Mouse (Mus musculus) liver, adult 2 months (tissue): ENCODE data around the gene Sipa1l3. TPM values are rescaled to one million over a fixed set of nuclear protein-coding genes. Genes with fewer than 3 reads are reported as not detected.
A peak's percentile ranks its signal among the peaks of the same experiment; 100 is the strongest.

Experiments used
- DNase-seq: peaks from one replicate; pipeline ENCODE4 v3.0.0-alpha.2; 2011; ENCODE audit warnings: low read depth, low spot score; ENCODE audit errors: extremely low read depth
- H3K27ac ChIP-seq: fragments of 200-500 bp; replicated peaks from 2 replicates; pipeline ENCODE4 v1.5.1; 2012; ENCODE audit warnings: low read depth, mild to moderate bottlenecking, control low read depth, inconsistent platforms, low read length; ENCODE audit not compliant: insufficient read depth
- H3K27me3 ChIP-seq: fragments of 200-500 bp; 2 replicates; pipeline ENCODE4 v1.6.1; 2012; ENCODE audit warnings: mild to moderate bottlenecking, moderate library complexity, low read length, inconsistent platforms; ENCODE audit not compliant: control insufficient read depth, insufficient read depth
- H3K36me3 ChIP-seq: fragments of 200-500 bp; 2 replicates; pipeline ENCODE4 v1.6.1; 2012; ENCODE audit warnings: low read length, inconsistent platforms; ENCODE audit not compliant: control insufficient read depth, insufficient read depth
- H3K4me1 ChIP-seq: fragments of 200-500 bp; 2 replicates; pipeline ENCODE4 v1.6.1; 2011; ENCODE audit warnings: low read length; ENCODE audit not compliant: control insufficient read depth, insufficient read depth
- H3K4me3 ChIP-seq: fragments of 200-500 bp; 2 replicates; pipeline ENCODE4 v1.5.1; 2011; ENCODE audit warnings: low read depth, mild to moderate bottlenecking, control low read depth, low read length, moderate library complexity; ENCODE audit not compliant: insufficient read depth
- H3K79me2 ChIP-seq: fragments of 200-500 bp; 2 replicates; pipeline ENCODE4 v1.6.1; 2012; ENCODE audit warnings: inconsistent platforms, mild to moderate bottlenecking, low read length, moderate library complexity; ENCODE audit not compliant: control insufficient read depth, insufficient read depth
- H3K9ac ChIP-seq: fragments of 200-500 bp; 2 replicates; pipeline ENCODE4 v1.6.1; 2012; ENCODE audit warnings: low read depth, mild to moderate bottlenecking, control low read depth, inconsistent platforms, low read length
- CTCF ChIP-seq: fragments of 200-500 bp; IDR thresholded peaks from 2 replicates; pipeline ENCODE4 v1.5.1; 2011; ENCODE audit warnings: low read depth, low read length, control low read depth
- POLR2A ChIP-seq: fragments of 200-500 bp; IDR thresholded peaks from 2 replicates; pipeline ENCODE4 v1.6.1; 2011; ENCODE audit warnings: low read length, control low read depth; ENCODE audit not compliant: insufficient read depth; ENCODE audit errors: extremely low read depth
- WGBS: fragments of 180-500 bp; shearing (Covaris S2); methylation state at CpG from one replicate; pipeline ENCODE4 v1.1.7; 2018; 5-methylcytosine and 5-hydroxymethylcytosine counted together
- polyA plus RNA-seq: library from polyadenylated mRNA; depleted of rRNA; stranded (reverse); fragments of >200 nt; gene quantifications from 2 replicates; pipeline ENCODE4 v1.2.3, GENCODE M21; 2012
- total RNA-seq: library from RNA; depleted of rRNA; stranded (reverse); fragments of >200 nt; gene quantifications from 2 replicates; pipeline ENCODE4 v1.2.3, GENCODE M21; 2014

The Sipa1l3 gene
- total and polyA plus RNA-seq, 2 experiments, result 3.1 to 6.5 TPM

GRCm38 (mm10) chr7:29432947-29433553 is 85.4 kb downstream of the Sipa1l3 start:
- 91% methylated on average over 11 of the region's 11 CpGs for WGBS
- no peak for DNase-seq
- no peaks in the 10 kb centered on the region for H3K36me3 ChIP-seq

GRCm38 (mm10) chr7:29432180-29432946 is 86.1 kb downstream of the Sipa1l3 start:
- Histone ChIP-seq H3K79me2 (no peaks in the 10 kb centered on the region), H3K4me1 (no peaks in the 10 kb centered on the region), H3K27ac (no peak overlapping the region), H3K4me3 (no peak overlapping the region), H3K9ac (no peak overlapping the region), H3K27me3 (no peaks in the 10 kb centered on the region), H3K36me3 (no peaks in the 10 kb centered on the region)
- no peak for TF ChIP-seq POLR2A
- TF ChIP-seq CTCF, result no peak
- WGBS, result 85% methylated on average over 15 of the region's 15 CpGs
- DNase-seq, result no peak

More at GRCm38 (mm10) chr7:29432947-29433553, 85.4 kb downstream of the Sipa1l3 start:
- H3K4me1 ChIP-seq, result no peaks in the 10 kb centered on the region
- TF ChIP-seq CTCF, result no peak
- TF ChIP-seq POLR2A, result no peak
- no peaks in the 10 kb centered on the region for H3K79me2 ChIP-seq
- no peaks in the 10 kb centered on the region for H3K27me3 ChIP-seq
- H3K4me3 ChIP-seq, result no peak overlapping the region
- no peak overlapping the region for H3K9ac ChIP-seq
- no peak overlapping the region for H3K27ac ChIP-seq

GRCm38 (mm10) chr7:29430739-29431211 is 87.7 kb downstream of the Sipa1l3 start:
- DNase-seq, result no peak
- Histone ChIP-seq H3K9ac (no peak overlapping the region), H3K27me3 (no peaks in the 10 kb centered on the region), H3K36me3 (no peaks in the 10 kb centered on the region), H3K4me3 (no peak overlapping the region), H3K27ac (no peak overlapping the region), H3K4me1 (no peaks in the 10 kb centered on the region), H3K79me2 (no peaks in the 10 kb centered on the region)
- no peak for TF ChIP-seq POLR2A
- WGBS, result 73% methylated on average over 6 of the region's 6 CpGs

DNA sequence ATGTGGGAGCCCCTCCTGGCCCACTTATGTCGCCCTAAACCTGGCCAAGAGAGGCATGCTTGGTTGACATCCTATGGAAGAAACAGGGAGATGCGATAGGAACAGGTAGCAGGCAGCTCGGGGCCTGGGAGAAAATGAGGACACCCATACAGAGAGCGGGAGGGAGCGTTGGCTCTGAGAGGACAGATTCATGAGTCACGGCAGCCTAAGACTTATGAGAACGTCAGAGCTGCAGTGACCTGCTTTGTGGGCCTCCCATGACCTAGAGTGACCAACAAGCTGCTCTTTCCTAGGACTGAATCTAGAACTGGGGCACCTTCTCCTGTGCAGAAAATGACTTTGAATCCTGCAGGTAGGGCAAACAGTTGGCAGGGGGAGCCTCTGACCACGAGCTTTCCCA is 92.4 kb downstream of the Sipa1l3 start:
- no peak overlapping the region for H3K27ac ChIP-seq
- DNase-seq, result no peak
- H3K9ac ChIP-seq, result no peak overlapping the region
- no peaks in the 10 kb centered on the region for H3K27me3 ChIP-seq
- no peaks in the 10 kb centered on the region for H3K36me3 ChIP-seq
- WGBS, result 94% methylated on average over 8 of the region's 8 CpGs
- peaks cover 2% of the 10 kb centered on the region; the same call in 1 of the 2 replicates for H3K4me1 ChIP-seq
- H3K79me2 ChIP-seq, result no peaks in the 10 kb centered on the region
- no peak for TF ChIP-seq POLR2A
- no peak for TF ChIP-seq CTCF
- no peak overlapping the region for H3K4me3 ChIP-seq

- 40% methylated on average over 7 of the region's 7 CpGs for WGBS
- DNase-seq, result no peak
- no peak for TF ChIP-seq POLR2A
- no peaks in the 10 kb centered on the region for H3K36me3 ChIP-seq
- H3K4me1 ChIP-seq, result peaks cover 2% of the 10 kb centered on the region; the same call in 1 of the 2 replicates
- no peak overlapping the region for H3K9ac ChIP-seq
- H3K79me2 ChIP-seq, result no peaks in the 10 kb centered on the region
- no peak overlapping the region for H3K27ac ChIP-seq
- H3K27me3 ChIP-seq, result no peaks in the 10 kb centered on the region
- no peak overlapping the region for H3K4me3 ChIP-seq
Measured at GRCm38 (mm10) chr7:29425413-29425827, 93.0 kb downstream of the Sipa1l3 start.

DNA sequence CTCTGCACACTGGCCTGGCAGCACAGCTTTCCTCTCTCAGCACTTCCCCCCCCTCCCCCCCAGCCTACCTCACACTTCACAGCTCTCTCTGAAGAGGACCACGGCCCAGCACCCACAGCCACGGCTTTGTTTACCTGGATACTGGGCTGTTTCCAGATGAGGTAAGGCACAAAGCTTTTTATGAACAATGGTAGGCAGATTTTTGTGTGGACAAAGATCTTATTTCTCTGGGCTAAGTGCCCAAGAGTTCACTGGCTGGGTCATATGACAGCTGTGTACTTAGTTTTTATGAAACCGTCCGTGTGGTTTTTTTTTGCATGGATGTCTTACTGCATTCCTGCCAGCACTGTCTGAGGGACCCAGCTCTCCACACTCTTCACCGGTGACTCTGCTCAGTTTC is 93.8 kb downstream of the Sipa1l3 start:
- no peak overlapping the region for H3K4me3 ChIP-seq
- no peaks in the 10 kb centered on the region for H3K27me3 ChIP-seq
- no peaks in the 10 kb centered on the region for H3K36me3 ChIP-seq
- H3K27ac ChIP-seq, result no peak overlapping the region
- H3K4me1 ChIP-seq, result peaks cover 2% of the 10 kb centered on the region; the same call in 1 of the 2 replicates
- H3K79me2 ChIP-seq, result no peaks in the 10 kb centered on the region
- 19% methylated on average over 5 of the region's 5 CpGs for WGBS
- DNase-seq, result peak; percentile 65
- no peak overlapping the region for H3K9ac ChIP-seq
- TF ChIP-seq CTCF (no peak), POLR2A (no peak)
